Mouse (Mus musculus) stomach, embryonic 14.5 days (tissue): Measurements from ENCODE around the gene 2210010C04Rik. TPM values are rescaled to one million over a fixed set of nuclear protein-coding genes. Genes with fewer than 3 reads are reported as not detected.

Experiments
- polyA plus RNA-seq: library from polyadenylated mRNA; unstranded; fragments of >200 nt; fragmentation: Nextera tagmentation; extraction: Ambion mirVana; gene quantifications from 2 replicates; pipeline ENCODE4 v1.2.1, GENCODE M21; 2014

The 2210010C04Rik gene
- polyA plus RNA-seq, 1 experiment from 2014 or later: not detected

Other genes with a start within 250 kb of the 2210010C04Rik start
- not detected in 2 replicates for gene Moxd2, start 148.0 kb downstream of the 2210010C04Rik start, polyA plus RNA-seq
- not detected in 2 replicates for gene Prss58, start 135.1 kb downstream of the 2210010C04Rik start, polyA plus RNA-seq
- not detected in 2 replicates for gene 1700074P13Rik, start 95.0 kb downstream of the 2210010C04Rik start, polyA plus RNA-seq
- gene Gm4744, start 83.6 kb downstream of the 2210010C04Rik start, polyA plus RNA-seq: not detected in 2 replicates
- gene 1810009J06Rik, start 70.8 kb downstream of the 2210010C04Rik start, polyA plus RNA-seq: not detected in 2 replicates
- not detected in 2 replicates for gene Gm2663, start 36.0 kb downstream of the 2210010C04Rik start, polyA plus RNA-seq